Mouse (Mus musculus) lung, embryonic 14.5 days (tissue): ENCODE measurements around the gene Tada2b. TPM values are rescaled to one million over a fixed set of nuclear protein-coding genes. Genes with fewer than 3 reads are reported as not detected.

Source experiments
- ATAC-seq: fragments of 200-750 bp; cut with Nextera tagmentation; 2 replicates; pipeline ENCODE4 v1.8.0; 2017; ENCODE audit warnings: mild to moderate bottlenecking, moderate TSS enrichment, moderate library complexity; ENCODE audit not compliant: insufficient read depth
- DNase-seq: peaks from one replicate; pipeline ENCODE4 v3.0.0-alpha.2; 2015
- H3K27ac ChIP-seq: fragments of 300-500 bp; sonication (generic); 2 replicates; pipeline ENCODE4 v1.5.1; 2014; ENCODE audit warnings: low read depth, mild to moderate bottlenecking, moderate library complexity
- H3K27me3 ChIP-seq: fragments of 300-500 bp; sonication (generic); 2 replicates; pipeline ENCODE4 v1.6.1; 2014; ENCODE audit warnings: low read length, control low read depth; ENCODE audit not compliant: insufficient read depth
- H3K36me3 ChIP-seq: fragments of 300-500 bp; sonication (generic); 2 replicates; pipeline ENCODE4 v1.6.1; 2014; ENCODE audit warnings: control low read depth; ENCODE audit not compliant: insufficient read depth
- H3K4me1 ChIP-seq: fragments of 300-500 bp; sonication (generic); 2 replicates; pipeline ENCODE4 v1.6.1; 2014; ENCODE audit warnings: antibody characterized with exemption, control low read depth; ENCODE audit not compliant: insufficient read depth
- H3K4me2 ChIP-seq: fragments of 300-500 bp; sonication (generic); 2 replicates; pipeline ENCODE4 v1.6.1; 2014; ENCODE audit warnings: mild to moderate bottlenecking
- H3K4me3 ChIP-seq: fragments of 300-500 bp; sonication (generic); 2 replicates; pipeline ENCODE4 v1.5.1; 2014; ENCODE audit warnings: low read depth, low read length
- H3K9ac ChIP-seq: fragments of 300-500 bp; sonication (generic); 2 replicates; pipeline ENCODE4 v1.6.1; 2014
- H3K9me3 ChIP-seq: fragments of 300-500 bp; sonication (generic); 2 replicates; pipeline ENCODE4 v1.6.1; 2016; ENCODE audit warnings: low read depth, low read length, control low read depth
- CTCF ChIP-seq: IDR thresholded peaks from 2 replicates; pipeline ENCODE4 v1.5.1; 2016; ENCODE audit warnings: antibody characterized with exemption, low read depth
- WGBS: fragments of 180-500 bp; shearing (Covaris S2); extraction: QIAGEN DNeasy Blood & Tissue Kit; methylation state at CpG from one replicate; pipeline ENCODE4 v1.1.7; 2014; 5-methylcytosine and 5-hydroxymethylcytosine counted together
- polyA plus RNA-seq: library from polyadenylated mRNA; unstranded; fragments of >200 nt; fragmentation: Nextera tagmentation; extraction: Ambion mirVana; gene quantifications from 2 replicates; pipeline ENCODE4 v1.2.1, GENCODE M21; 2014

The Tada2b gene
- polyA plus RNA-seq, 1 experiment from 2014 or later = 2.7 TPM

DNA sequence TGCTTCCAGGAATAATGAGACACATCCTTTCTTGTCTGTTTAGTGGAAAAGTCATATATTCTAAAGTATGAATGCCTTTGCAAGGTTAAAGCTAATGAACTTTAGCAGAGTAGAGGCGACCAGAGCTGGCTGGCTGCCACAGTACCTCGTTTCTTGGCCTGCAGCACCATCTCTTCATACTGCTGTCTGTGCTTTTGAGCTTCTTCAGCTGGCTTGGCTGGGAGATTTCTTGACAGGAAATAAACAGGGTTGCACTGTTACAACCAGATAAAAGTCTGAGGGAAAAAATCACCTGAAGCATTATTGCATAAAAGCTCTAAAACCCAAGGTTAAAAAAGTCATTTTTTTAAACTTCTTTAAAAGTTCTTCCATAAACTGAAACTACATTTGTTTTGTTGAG lies 38.7 kb upstream of the Tada2b start:
- H3K27me3 ChIP-seq = no peaks in the 10 kb centered on the region
- no peak overlapping the region for H3K9ac ChIP-seq
- peaks cover 56% of the 10 kb centered on the region; the same call in 1 of the 2 replicates for H3K36me3 ChIP-seq
- H3K4me1 ChIP-seq = no peaks in the 10 kb centered on the region
- no peak for ATAC-seq
- H3K27ac ChIP-seq = no peak overlapping the region
- no peaks in the 10 kb centered on the region for H3K9me3 ChIP-seq
- WGBS = 36% methylated on average over 2 of the region's 2 CpGs
- DNase-seq = peak; percentile 64
- no peak overlapping the region for H3K4me2 ChIP-seq
- no peak for TF ChIP-seq CTCF
- no peak overlapping the region for H3K4me3 ChIP-seq

DNA sequence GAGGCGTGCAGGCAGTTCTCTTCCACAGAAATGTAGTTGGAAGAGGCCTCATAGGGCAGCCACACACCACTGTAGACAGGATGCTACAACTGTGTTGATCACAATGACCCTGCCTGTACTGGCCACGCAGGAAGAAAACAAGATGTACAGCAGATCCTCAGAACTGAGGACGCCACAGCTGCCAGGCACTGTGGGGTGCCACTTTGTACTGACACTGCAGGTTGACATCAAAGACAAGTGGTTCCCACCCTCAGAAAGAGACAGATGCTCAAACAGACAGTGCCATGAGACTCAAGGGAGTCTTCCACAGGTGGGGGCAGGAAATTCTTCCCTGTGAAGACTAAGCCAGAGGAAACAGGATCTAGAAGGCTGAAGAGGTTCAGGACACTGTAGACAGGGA lies 35.7 kb upstream of the Tada2b start:
- Histone ChIP-seq H3K4me3 (no peak overlapping the region), H3K36me3 (peaks cover 75% of the 10 kb centered on the region; the same call in 1 of the 2 replicates), H3K27ac (no peak overlapping the region), H3K9me3 (no peaks in the 10 kb centered on the region), H3K4me2 (no peak overlapping the region), H3K4me1 (no peaks in the 10 kb centered on the region), H3K9ac (no peak overlapping the region), H3K27me3 (no peaks in the 10 kb centered on the region)
- ATAC-seq = no peak
- no peak for TF ChIP-seq CTCF
- 83% methylated on average over 3 of the region's 3 CpGs for WGBS
- no peak for DNase-seq

GRCm38 (mm10) chr5:36517596-36517995 lies 33.5 kb upstream of the Tada2b start:
- peaks cover 68% of the 10 kb centered on the region for H3K36me3 ChIP-seq
- DNase-seq (no peak), ATAC-seq (no peak)

DNA sequence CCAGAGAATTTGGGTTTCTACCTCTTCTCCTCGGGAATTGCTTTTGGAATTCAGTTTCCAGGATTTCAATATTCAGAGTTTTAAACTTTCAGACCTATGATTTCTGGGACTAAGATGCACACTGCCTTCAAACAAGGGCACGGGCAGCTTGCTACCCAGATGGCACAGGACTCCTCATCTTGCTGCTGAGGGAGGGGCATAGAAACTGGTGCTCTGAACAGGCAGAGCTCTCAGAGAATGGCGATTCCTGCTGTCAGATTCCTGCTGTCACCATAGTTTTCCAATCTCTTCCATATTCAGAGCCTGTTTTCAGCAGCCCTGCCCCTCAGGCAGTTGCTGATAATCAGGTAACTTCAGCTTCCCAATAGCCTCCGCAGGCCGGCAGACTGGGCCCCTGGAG lies 31.5 kb upstream of the Tada2b start:
- DNase-seq = no peak
- Histone ChIP-seq H3K4me3 (no peak overlapping the region), H3K27me3 (no peaks in the 10 kb centered on the region), H3K4me1 (no peaks in the 10 kb centered on the region), H3K9me3 (no peaks in the 10 kb centered on the region), H3K27ac (no peak overlapping the region), H3K36me3 (peaks cover 72% of the 10 kb centered on the region), H3K4me2 (no peak overlapping the region), H3K9ac (no peak overlapping the region)
- no peak for TF ChIP-seq CTCF
- ATAC-seq = no peak
- 82% methylated on average over 5 of the region's 5 CpGs for WGBS

More at GRCm38 (mm10) chr5:36517596-36517995, 33.5 kb upstream of the Tada2b start:
- Histone ChIP-seq H3K4me1 (no peaks in the 10 kb centered on the region), H3K9me3 (no peaks in the 10 kb centered on the region), H3K4me3 (no peak overlapping the region), H3K4me2 (no peak overlapping the region), H3K27ac (no peak overlapping the region), H3K27me3 (no peaks in the 10 kb centered on the region), H3K9ac (no peak overlapping the region)
- 89% methylated on average over 3 of the region's 3 CpGs for WGBS
- TF ChIP-seq CTCF = no peak

GRCm38 (mm10) chr5:36515126-36515525 lies 31.0 kb upstream of the Tada2b start:
- no peak for TF ChIP-seq CTCF
- Histone ChIP-seq H3K4me1 (no peaks in the 10 kb centered on the region), H3K9ac (no peak overlapping the region), H3K9me3 (no peaks in the 10 kb centered on the region), H3K4me3 (no peak overlapping the region), H3K27ac (no peak overlapping the region), H3K36me3 (peaks cover 71% of the 10 kb centered on the region), H3K4me2 (no peak overlapping the region), H3K27me3 (no peaks in the 10 kb centered on the region)
- DNase-seq = no peak
- 92% methylated on average over 1 of the region's 1 CpGs for WGBS
- ATAC-seq = no peak

GRCm38 (mm10) chr5:36510956-36511355 lies 26.9 kb upstream of the Tada2b start:
- DNase-seq (no peak), ATAC-seq (no peak)
- Histone ChIP-seq H3K4me2 (no peak overlapping the region), H3K27me3 (no peaks in the 10 kb centered on the region), H3K4me1 (no peaks in the 10 kb centered on the region), H3K9ac (no peak overlapping the region), H3K27ac (no peak overlapping the region), H3K36me3 (peaks cover 65% of the 10 kb centered on the region), H3K9me3 (no peaks in the 10 kb centered on the region), H3K4me3 (no peak overlapping the region)
- no peak for TF ChIP-seq CTCF
- WGBS = 89% methylated on average over 2 of the region's 2 CpGs

DNA sequence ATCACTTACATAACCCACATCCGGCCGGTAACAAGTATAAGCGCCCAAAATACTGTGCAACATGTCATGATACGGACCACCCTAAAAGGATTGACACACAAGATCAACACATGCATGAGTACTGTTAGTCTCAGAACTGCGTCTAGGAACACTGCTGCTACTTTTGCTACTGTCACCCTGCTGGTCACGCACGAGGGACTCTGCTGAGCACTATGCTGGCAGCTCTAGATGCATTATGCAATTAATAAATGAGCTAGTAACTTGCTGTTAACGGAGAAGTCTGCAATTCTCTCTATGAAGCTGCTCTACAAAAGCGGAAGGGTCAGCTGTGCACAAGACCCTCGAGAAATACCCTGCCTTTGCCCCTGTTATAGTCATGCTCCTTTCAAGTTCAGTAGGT lies 24.3 kb upstream of the Tada2b start:
- peaks cover 74% of the 10 kb centered on the region for H3K36me3 ChIP-seq
- no peak for ATAC-seq

DNA sequence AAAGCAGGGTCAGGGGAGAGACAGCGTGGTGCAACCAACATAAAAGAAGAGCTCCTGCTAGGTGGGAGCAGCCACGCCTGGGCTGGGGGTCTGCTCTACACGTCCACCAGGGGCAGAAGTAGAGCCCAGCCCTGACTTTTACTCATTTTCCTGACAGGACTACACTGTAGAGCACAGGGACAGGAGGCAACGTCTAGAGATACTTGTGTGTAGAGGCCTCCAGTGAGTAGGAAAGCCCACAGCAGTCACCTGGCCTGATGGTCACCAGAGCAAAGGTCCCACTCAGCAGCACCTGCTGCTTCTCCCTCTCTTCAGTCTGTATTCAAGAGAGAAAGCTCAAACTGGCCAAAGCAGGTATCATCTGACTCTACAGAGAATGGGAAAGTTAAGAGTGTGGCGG lies 21.6 kb upstream of the Tada2b start:
- no peak overlapping the region for H3K4me3 ChIP-seq
- no peak overlapping the region for H3K9ac ChIP-seq
- no peak for TF ChIP-seq CTCF
- DNase-seq = no peak
- H3K4me2 ChIP-seq = no peak overlapping the region
- no peak overlapping the region for H3K27ac ChIP-seq
- H3K27me3 ChIP-seq = no peaks in the 10 kb centered on the region
- peaks cover 79% of the 10 kb centered on the region for H3K36me3 ChIP-seq
- WGBS = 72% methylated on average over 5 of the region's 5 CpGs
- ATAC-seq = no peak
- H3K9me3 ChIP-seq = no peaks in the 10 kb centered on the region
- no peaks in the 10 kb centered on the region for H3K4me1 ChIP-seq

More for the DNA sequence above, 24.3 kb upstream of the Tada2b start:
- H3K27ac ChIP-seq = no peak overlapping the region
- TF ChIP-seq CTCF = no peak
- no peak overlapping the region for H3K4me2 ChIP-seq
- DNase-seq = no peak
- no peak overlapping the region for H3K4me3 ChIP-seq
- 90% methylated on average over 10 of the region's 10 CpGs for WGBS
- no peaks in the 10 kb centered on the region for H3K27me3 ChIP-seq
- H3K4me1 ChIP-seq = no peaks in the 10 kb centered on the region
- no peaks in the 10 kb centered on the region for H3K9me3 ChIP-seq
- H3K9ac ChIP-seq = no peak overlapping the region
